In the genomic region with DNA sequence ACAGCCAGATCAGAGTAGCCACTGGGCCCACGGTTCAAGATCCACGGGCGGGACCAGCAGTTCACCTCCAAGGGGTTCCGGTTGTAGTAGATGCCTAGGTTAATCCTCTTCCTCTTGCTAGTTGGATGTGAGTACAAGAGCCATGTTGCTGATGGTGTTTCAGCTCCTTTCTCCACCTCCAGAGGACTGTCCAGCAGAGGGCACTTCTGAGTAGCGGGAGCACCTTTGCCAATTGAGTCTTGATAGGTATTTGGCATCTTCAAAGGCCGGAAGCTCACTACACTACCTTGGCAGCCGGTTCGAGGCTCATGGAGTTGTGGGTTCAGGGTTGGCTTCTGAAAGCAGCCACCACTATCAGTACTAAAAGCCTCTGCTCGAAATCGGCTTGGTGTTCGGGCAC, we compare ENCODE assay signal across 9 mouse cellular contexts. TPM values are rescaled to one million over a fixed set of nuclear protein-coding genes. Genes with fewer than 3 reads are reported as not detected.
DNase-seq lines count a peak whose midpoint lies in the region; ATAC-seq and TF ChIP-seq lines count a peak whose summit lies in the region.
"Had no signal": no experiment of that assay in that cellular context is flagged by ENCODE, and none has a peak within 500 bp of the region (broad histone marks: within the 10 kb centered on the region; RNA-seq: fewer than 3 reads in every experiment).

No protein-coding gene starts in this region.

- H3K9ac ChIP-seq in heart, adult 2 months (ENCODE audit: low read depth, low read length) = no peak overlapping the region
- no peak overlapping the region for H3K9ac ChIP-seq in heart, embryonic 11.5 days (ENCODE audit: low read depth, low read length)

- TF ChIP-seq POLR2A in heart, adult 2 months (IDR thresholded peaks at IDR 0.05; ENCODE audit: insufficient read depth, low read depth, low read length) = no peak

- H3K36me3 ChIP-seq in heart, adult 2 months (ENCODE audit: control insufficient read depth, insufficient read depth, low read length) = no peaks in the 10 kb centered on the region
- no peaks in the 10 kb centered on the region for H3K36me3 ChIP-seq in heart, embryonic 11.5 days (ENCODE audit: control insufficient read depth, insufficient read depth, low read length)

- 82% methylated on average over 11 of the region's 11 CpGs for WGBS in heart, adult 2 months
- 83% methylated on average over 11 of the region's 11 CpGs for WGBS in heart, embryonic 11.5 days (ENCODE audit: insufficient replicate concordance)

- no peaks in the 10 kb centered on the region for H3K79me2 ChIP-seq in heart, adult 2 months (replicated peaks; ENCODE audit: control insufficient read depth, insufficient read depth, low read length)

- H3K27me3 ChIP-seq in heart, adult 2 months (ENCODE audit: control insufficient read depth, insufficient read depth, low read length) = no peaks in the 10 kb centered on the region
- no peaks in the 10 kb centered on the region for H3K27me3 ChIP-seq in heart, embryonic 11.5 days (ENCODE audit: control insufficient read depth, insufficient read depth, low read length)

- TF ChIP-seq CTCF in heart, adult 2 months (IDR thresholded peaks at IDR 0.05) = peak; percentile 70

- no peak overlapping the region for H3K4me2 ChIP-seq in heart, embryonic 11.5 days

- H3K4me3 ChIP-seq in heart, adult 2 months = no peak overlapping the region
- H3K4me3 ChIP-seq in heart, embryonic 11.5 days (ENCODE audit: low read depth, low read length) = no peak overlapping the region

- no peak overlapping the region for H3K27ac ChIP-seq in heart, adult 2 months
- H3K27ac ChIP-seq in heart, embryonic 11.5 days (ENCODE audit: low read depth, low read length) = no peak overlapping the region

- H3K4me1 ChIP-seq in heart, adult 2 months (ENCODE audit: control insufficient read depth, insufficient read depth, low read length) = no peaks in the 10 kb centered on the region; the same call in 1 of the 2 replicates
- peaks cover 3% of the 10 kb centered on the region; the same call in 1 of the 2 replicates for H3K4me1 ChIP-seq in heart, embryonic 11.5 days (ENCODE audit: control insufficient read depth, insufficient read depth, low read length)

- no peak for ATAC-seq in heart, embryonic 11.5 days (replicated peaks; ENCODE audit: insufficient number of reproducible peaks, low FRiP score, low TSS enrichment)
- ATAC-seq in frontal cortex, adult (ENCODE audit: low TSS enrichment) = no peak

- TF ChIP-seq EP300 in heart, adult 2 months (IDR thresholded peaks at IDR 0.05; ENCODE audit: insufficient read depth, low read depth, low read length) = no peak

- H3K9me3 ChIP-seq in heart, embryonic 11.5 days (replicated peaks; ENCODE audit: control insufficient read depth, low read length) = no peaks in the 10 kb centered on the region

- intact Hi-C loops in heart, adult 2 months (cut with DNase I) = loop anchor here (1.0 kb wide), 1 partner anchor 63 kb away; no protein-coding TSS in a partner anchor

- DNase-seq in heart, adult 2 months = no peak
- peak; percentile 31 for DNase-seq in 3T3-L1 (ENCODE audit: low read depth, low spot score)
- peak; percentile 50 for DNase-seq in NIH3T3 (ENCODE audit: low read depth)
- peak; percentile 38 for DNase-seq in gastrocnemius, postnatal 10 days
- peak; percentile 75 for DNase-seq in naive thymus-derived CD4-positive, alpha-beta T cell, adult 2 months (ENCODE audit: low read depth)
- no peak for DNase-seq in right cerebral cortex, postnatal 36 days (ENCODE audit: low spot score in 2 of 2)

RNA-seq across cellular contexts. Expression of a gene that starts 14.8 kb away (rescaled TPM):
- 1 to 10 TPM; 4.2 to 4.5 TPM for total RNA-seq in heart, adult 2 months (2021)
- 3.1 and 5.8 TPM in 2 replicates for polyA plus RNA-seq in heart, adult 2 months (2012; rRNA removed)
- polyA plus RNA-seq in heart, embryonic 11.5 days (2014; fragmentation: Nextera tagmentation; extraction: Ambion mirVana) = 2.9 and 3.2 TPM in 2 replicates
- 1 to 10 TPM; 2.6 to 3.2 TPM for total RNA-seq in gastrocnemius, postnatal 10 days (2021)

RNA-seq across cellular contexts. Expression of a gene that starts 45.5 kb away (rescaled TPM):
- under 1 TPM in 1 of 2 experiments, not detected in 1; 0.10 TPM for total RNA-seq in heart, adult 2 months (2021)
- 0.14 TPM in 1 of 2 replicates, not detected in the other for polyA plus RNA-seq in heart, adult 2 months (2012; rRNA removed)
- polyA plus RNA-seq in heart, embryonic 11.5 days (2014; fragmentation: Nextera tagmentation; extraction: Ambion mirVana) = 0.23 and 0.49 TPM in 2 replicates
- 1 to 10 TPM; 1.3 TPM for total RNA-seq in gastrocnemius, postnatal 10 days (2021)
- total RNA-seq: heart, postnatal 36 days had no signal

RNA-seq across cellular contexts. Expression of a gene that starts 49.9 kb away (rescaled TPM):
- total RNA-seq in heart, adult 2 months (2021) = 10 to 100 TPM; 58.8 to 60.9 TPM
- 21.0 and 40.0 TPM in 2 replicates for polyA plus RNA-seq in heart, adult 2 months (2012; rRNA removed)
- 208 and 229 TPM in 2 replicates for polyA plus RNA-seq in heart, embryonic 11.5 days (2014; fragmentation: Nextera tagmentation; extraction: Ambion mirVana)
- total RNA-seq in gastrocnemius, postnatal 10 days (2021) = 10 to 100 TPM; 55.7 to 62.1 TPM

RNA-seq across cellular contexts. Expression of a gene that starts 50.1 kb away (rescaled TPM):
- not detected for total RNA-seq in heart, adult 2 months (2021)
- not detected in 2 replicates for polyA plus RNA-seq in heart, adult 2 months (2012; rRNA removed)
- not detected in 2 replicates for polyA plus RNA-seq in heart, embryonic 11.5 days (2014; fragmentation: Nextera tagmentation; extraction: Ambion mirVana)
- total RNA-seq in gastrocnemius, postnatal 10 days (2021) = not detected
- total RNA-seq: heart, postnatal 36 days had no signal

Comparison
In these comparisons a context has a peak if more than half of its experiments do, and no peak if none do; other contexts are left out.
1. DNase-seq: peak in 3T3-L1 (single experiment), NIH3T3 (single experiment), gastrocnemius, postnatal 10 days (single experiment) and naive thymus-derived CD4-positive, alpha-beta T cell, adult 2 months (single experiment); none in heart, adult 2 months (0 of 2) and right cerebral cortex, postnatal 36 days (0 of 2).